Mouse (Mus musculus) hindbrain, postnatal 0 days (tissue): ENCODE measurements around the gene Ccdc34. TPM values are rescaled to one million over a fixed set of nuclear protein-coding genes. Genes with fewer than 3 reads are reported as not detected.

Experiments
- ATAC-seq: fragments of 200-750 bp; cut with Nextera tagmentation; 2 replicates; pipeline ENCODE4 v1.8.0; 2017; ENCODE audit warnings: mild to moderate bottlenecking, moderate TSS enrichment, moderate library complexity
- DNase-seq: peaks from one replicate; pipeline ENCODE4 v3.0.0-alpha.2; 2015; ENCODE audit warnings: low spot score
- H3K27ac ChIP-seq: fragments of 300-500 bp; sonication (generic); 2 replicates; pipeline ENCODE4 v1.5.1; 2014; ENCODE audit warnings: mild to moderate bottlenecking
- H3K27me3 ChIP-seq: fragments of 300-500 bp; sonication (generic); 2 replicates; pipeline ENCODE4 v1.6.1; 2014; ENCODE audit warnings: low read length, mixed read lengths; ENCODE audit not compliant: insufficient read depth
- H3K36me3 ChIP-seq: fragments of 300-500 bp; sonication (generic); 2 replicates; pipeline ENCODE4 v1.6.1; 2014; ENCODE audit warnings: low read length, mixed read lengths; ENCODE audit not compliant: insufficient read depth
- H3K4me1 ChIP-seq: fragments of 300-500 bp; sonication (generic); 2 replicates; pipeline ENCODE4 v1.6.1; 2014; ENCODE audit warnings: antibody characterized with exemption, low read length, mixed read lengths; ENCODE audit not compliant: insufficient read depth
- H3K4me2 ChIP-seq: fragments of 300-500 bp; sonication (generic); 2 replicates; pipeline ENCODE4 v1.6.1; 2014; ENCODE audit warnings: low read depth, mild to moderate bottlenecking, low read length, moderate library complexity, mixed read lengths
- H3K4me3 ChIP-seq: fragments of 300-500 bp; sonication (generic); 2 replicates; pipeline ENCODE4 v1.5.1; 2014; ENCODE audit warnings: low read length
- H3K9ac ChIP-seq: fragments of 300-500 bp; sonication (generic); replicated peaks from 2 replicates; pipeline ENCODE4 v1.6.1; 2014; ENCODE audit warnings: mild to moderate bottlenecking, low read length, moderate library complexity, mixed read lengths
- H3K9me3 ChIP-seq: fragments of 300-500 bp; sonication (generic); 2 replicates; pipeline ENCODE4 v1.6.1; 2016; ENCODE audit warnings: low read length, mixed read lengths
- CTCF ChIP-seq: IDR thresholded peaks from 2 replicates; pipeline ENCODE4 v1.5.1; 2016; ENCODE audit warnings: antibody characterized with exemption, control low read depth, low read depth
- WGBS: fragments of 180-500 bp; shearing (Covaris S2); extraction: QIAGEN DNeasy Blood & Tissue Kit; methylation state at CpG from one replicate; pipeline ENCODE4 v1.1.7; 2014; 5-methylcytosine and 5-hydroxymethylcytosine counted together
- polyA plus RNA-seq: library from polyadenylated mRNA; unstranded; fragments of >200 nt; fragmentation: Nextera tagmentation; extraction: Ambion mirVana; gene quantifications from 2 replicates; pipeline ENCODE4 v1.2.1, GENCODE M21; 2015
- total RNA-seq: library from RNA; depleted of rRNA; stranded (reverse); fragments of >200 nt; gene quantifications from 2 replicates; pipeline ENCODE4 v1.2.3, GENCODE M21; 2014

Ccdc34 gene
- total and polyA plus RNA-seq, 2 experiments from 2014 or later = 18.6 to 30.2 TPM

DNA sequence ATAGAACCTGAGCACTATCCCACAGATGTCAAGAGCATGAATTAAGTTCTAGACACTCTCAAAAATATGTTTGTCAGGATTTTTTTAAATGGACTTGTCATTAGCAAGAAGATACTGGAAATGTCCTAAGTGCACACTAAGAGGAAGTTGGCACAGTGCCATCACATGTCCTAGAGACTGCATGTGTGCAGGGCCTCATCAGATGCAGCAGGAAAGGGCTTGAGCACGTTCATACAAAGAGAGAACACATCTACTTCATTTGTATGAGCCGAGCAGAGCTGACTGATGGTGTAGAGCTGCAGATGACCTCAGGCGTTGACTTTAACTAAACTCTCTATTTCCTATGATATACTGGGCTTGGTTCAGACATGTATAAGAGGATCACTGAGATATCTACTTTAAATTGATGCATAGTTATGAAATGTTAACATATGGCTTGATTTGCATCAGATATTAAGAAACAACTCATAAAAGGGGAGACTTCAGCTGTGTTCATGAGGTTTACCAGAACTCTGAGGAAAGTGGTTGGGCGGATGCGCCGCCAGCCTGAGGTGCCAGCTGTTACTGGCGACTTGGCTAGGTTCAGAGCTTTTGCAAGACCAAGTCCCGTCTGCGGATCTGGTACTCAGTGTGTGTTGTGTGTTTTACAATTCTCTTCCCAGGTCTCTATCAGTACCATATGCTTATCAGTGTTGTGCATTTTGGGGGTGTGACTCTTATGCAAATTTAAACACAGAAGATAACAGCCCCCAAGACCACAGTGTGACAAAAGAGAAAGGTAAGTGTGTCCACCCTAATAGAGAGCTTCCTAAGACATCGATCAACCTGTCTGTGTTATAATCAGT, 10.0 kb upstream of the Ccdc34 start:
- TF ChIP-seq CTCF = no peak
- Histone ChIP-seq H3K4me2 (no peak overlapping the region), H3K36me3 (peaks cover 8% of the 10 kb centered on the region; the same call in 1 of the 2 replicates), H3K27ac (no peak overlapping the region), H3K9me3 (no peaks in the 10 kb centered on the region), H3K4me1 (no peaks in the 10 kb centered on the region), H3K9ac (no peak overlapping the region), H3K4me3 (no peak overlapping the region), H3K27me3 (no peaks in the 10 kb centered on the region)
- ATAC-seq = no peak
- 91% methylated on average over 10 of the region's 10 CpGs for WGBS
- no peak for DNase-seq

DNA sequence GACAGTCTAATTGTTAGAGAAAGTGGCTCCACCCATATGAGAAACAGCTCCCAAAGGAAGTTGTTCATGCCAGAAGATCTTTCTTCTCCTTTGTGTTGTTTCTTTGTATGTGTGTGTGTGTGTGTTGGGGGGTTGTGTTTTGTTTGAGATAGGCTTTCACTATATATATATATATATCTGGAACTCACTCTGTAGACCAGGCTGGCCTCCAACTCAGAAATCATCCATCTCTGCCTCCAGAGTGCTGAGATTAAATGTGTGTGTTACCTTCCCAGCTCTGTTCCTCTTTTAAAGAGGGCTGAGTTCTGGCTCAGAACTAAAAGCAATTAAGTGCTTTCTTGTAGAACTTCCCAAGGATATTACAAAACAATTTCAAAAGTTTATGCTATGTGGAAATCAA, 8.2 kb upstream of the Ccdc34 start:
- DNase-seq (no peak), ATAC-seq (no peak)
- peaks cover 8% of the 10 kb centered on the region; the same call in 1 of the 2 replicates for H3K36me3 ChIP-seq
- no peaks in the 10 kb centered on the region for H3K27me3 ChIP-seq
- no peaks in the 10 kb centered on the region for H3K9me3 ChIP-seq
- no peak overlapping the region for H3K27ac ChIP-seq
- H3K4me1 ChIP-seq = no peaks in the 10 kb centered on the region
- no peak for TF ChIP-seq CTCF
- H3K4me3 ChIP-seq = no peak overlapping the region
- no peak overlapping the region for H3K4me2 ChIP-seq
- H3K9ac ChIP-seq = no peak overlapping the region

DNA sequence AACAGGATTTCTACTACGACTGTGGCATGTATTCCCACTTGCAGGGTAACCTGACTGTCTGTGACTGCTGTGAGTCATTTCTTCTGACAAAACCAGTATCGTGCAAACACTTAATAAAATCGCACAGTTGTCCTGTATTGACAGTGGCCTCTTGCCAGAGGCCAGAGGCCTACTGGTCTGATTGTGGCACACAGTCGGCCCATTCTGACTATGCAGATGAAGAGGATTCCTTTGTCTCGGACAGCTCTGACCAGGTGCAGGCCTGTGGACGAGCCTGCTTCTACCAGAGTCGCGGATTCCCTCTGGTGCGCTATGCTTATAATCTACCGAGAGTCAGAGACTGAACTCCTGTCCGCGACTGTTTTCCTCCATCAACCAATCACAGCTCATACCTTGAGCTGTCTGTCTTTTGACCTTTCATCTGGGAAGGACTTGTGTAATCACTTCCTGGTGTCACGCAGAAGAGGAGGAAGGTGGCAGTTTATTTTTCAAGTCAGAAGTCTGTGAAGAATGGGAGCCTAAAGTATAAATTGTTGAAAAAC, 5.4 kb upstream of the Ccdc34 start:
- ATAC-seq (peak; percentile 31; the same call in 1 of the 2 replicates), DNase-seq (no peak)
- WGBS = 82% methylated on average over 13 of the region's 13 CpGs
- no peaks in the 10 kb centered on the region for H3K9me3 ChIP-seq
- H3K4me3 ChIP-seq = no peak overlapping the region
- no peak for TF ChIP-seq CTCF
- H3K4me2 ChIP-seq = no peak overlapping the region
- H3K27ac ChIP-seq = no peak overlapping the region
- H3K27me3 ChIP-seq = no peaks in the 10 kb centered on the region
- H3K36me3 ChIP-seq = peaks cover 8% of the 10 kb centered on the region; the same call in 1 of the 2 replicates
- H3K4me1 ChIP-seq = no peaks in the 10 kb centered on the region
- H3K9ac ChIP-seq = no peak overlapping the region

DNA sequence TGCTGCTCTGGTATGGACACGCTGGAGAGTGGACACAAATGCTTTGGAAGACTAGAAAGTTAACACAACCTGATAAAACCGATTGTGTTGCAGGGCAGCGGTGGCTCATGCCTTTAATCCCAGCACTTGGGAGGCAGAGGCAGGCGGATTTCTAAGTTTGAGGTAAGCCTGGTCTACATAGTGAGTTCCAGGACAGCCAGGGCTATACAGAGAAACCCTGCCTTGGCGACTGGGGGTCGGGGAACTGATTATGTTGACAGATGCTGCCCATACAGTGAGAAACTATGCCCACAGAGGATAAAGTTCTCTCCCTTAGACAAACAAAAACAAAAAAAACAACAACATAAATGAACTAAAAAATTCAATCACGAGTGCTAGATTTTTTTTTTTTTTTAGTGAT, 530 bp upstream of the Ccdc34 start:
- H3K9ac ChIP-seq = peak overlapping the region; percentile 75; the same call in 1 of the 2 replicates
- ATAC-seq (0 out of 2 replicates have a peak, but pooled peaks have one; percentile 7), DNase-seq (no peak)
- H3K36me3 ChIP-seq = peaks cover 4% of the 10 kb centered on the region; the same call in 1 of the 2 replicates
- peak overlapping the region; percentile 70 for H3K4me3 ChIP-seq
- TF ChIP-seq CTCF = no peak
- H3K9me3 ChIP-seq = no peaks in the 10 kb centered on the region
- H3K27ac ChIP-seq = peak overlapping the region; percentile 49; the same call in 1 of the 2 replicates
- peaks cover 4% of the 10 kb centered on the region; the same call in 1 of the 2 replicates for H3K4me1 ChIP-seq
- 36% methylated on average over 7 of the region's 7 CpGs for WGBS
- H3K4me2 ChIP-seq = peak overlapping the region; percentile 90
- no peaks in the 10 kb centered on the region for H3K27me3 ChIP-seq

DNA sequence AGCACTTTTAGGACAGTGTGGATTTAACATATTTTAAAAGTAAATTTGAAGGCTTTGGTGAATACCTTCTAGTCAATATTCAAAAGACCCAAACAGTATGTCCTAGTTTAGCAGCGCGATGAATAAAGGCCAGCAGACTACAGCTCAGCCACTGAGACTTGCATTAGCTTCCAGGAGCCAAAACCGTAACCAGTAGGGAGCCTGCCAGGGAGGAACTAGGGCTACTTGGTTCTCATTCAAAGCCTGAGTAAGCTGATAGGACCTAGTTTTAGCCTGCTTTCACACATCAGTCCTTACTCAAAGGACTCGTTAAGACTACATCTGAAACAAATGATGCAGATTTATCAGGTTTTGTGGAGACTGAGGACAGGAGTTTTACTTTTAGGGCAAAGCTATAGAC, 2.0 kb downstream of the Ccdc34 start:
- WGBS = 67% methylated on average over 4 of the region's 4 CpGs
- H3K4me2 ChIP-seq = peak overlapping the region; percentile 13; the same call in 1 of the 2 replicates
- DNase-seq (no peak), ATAC-seq (no peak)
- H3K27ac ChIP-seq = no peak overlapping the region
- no peak overlapping the region for H3K4me3 ChIP-seq
- H3K9me3 ChIP-seq = no peaks in the 10 kb centered on the region
- no peak for TF ChIP-seq CTCF
- no peaks in the 10 kb centered on the region for H3K27me3 ChIP-seq
- no peak overlapping the region for H3K9ac ChIP-seq
- peaks cover 4% of the 10 kb centered on the region; the same call in 1 of the 2 replicates for H3K4me1 ChIP-seq
- H3K36me3 ChIP-seq = no peaks in the 10 kb centered on the region; the same call in 1 of the 2 replicates

DNA sequence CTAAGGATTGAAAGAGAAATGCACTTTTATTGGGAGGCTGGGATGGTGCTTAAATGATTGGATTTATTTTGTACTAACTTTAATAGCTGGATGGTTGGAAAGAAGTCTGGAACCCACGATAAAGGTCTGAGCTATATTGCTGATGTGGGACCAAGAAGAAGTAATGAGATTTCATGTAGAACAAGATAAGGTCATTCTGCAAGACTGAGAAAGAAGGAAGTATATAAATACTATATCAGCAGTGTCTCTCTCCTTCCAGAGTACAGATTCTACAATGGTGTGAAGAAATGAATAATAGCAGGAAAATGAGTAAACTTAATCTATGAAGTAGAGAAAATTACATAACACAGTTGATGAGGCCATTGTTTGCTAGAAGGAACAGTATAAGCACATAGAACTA, 2.8 kb downstream of the Ccdc34 start:
- 87% methylated on average over 1 of the region's 1 CpGs for WGBS
- no peaks in the 10 kb centered on the region; the same call in 1 of the 2 replicates for H3K36me3 ChIP-seq
- no peaks in the 10 kb centered on the region for H3K9me3 ChIP-seq
- no peak for DNase-seq
- no peak overlapping the region for H3K27ac ChIP-seq
- no peak overlapping the region for H3K4me3 ChIP-seq
- no peak overlapping the region for H3K4me2 ChIP-seq
- peaks cover 4% of the 10 kb centered on the region; the same call in 1 of the 2 replicates for H3K4me1 ChIP-seq
- no peak for ATAC-seq
- no peak for TF ChIP-seq CTCF
- no peaks in the 10 kb centered on the region for H3K27me3 ChIP-seq
- no peak overlapping the region for H3K9ac ChIP-seq
